Mouse (Mus musculus) CH12.LX (cell line): ENCODE measurements around the gene Ak9.

Experiments
- BHLHE40 ChIP-seq: IDR thresholded peaks from 2 replicates; pipeline ENCODE4 v1.6.1; 2011; ENCODE audit warnings: mild to moderate bottlenecking, low read depth, low read length, improper control_type of control experiment
- CTCF ChIP-seq, 2 experiments: IDR thresholded peaks in 1 of 2; conservative IDR thresholded peaks in 1 of 2; 2 replicates each; pipeline ENCODE4 v1.5.1; 2011 to 2012; ENCODE audit warnings: low read depth in 2 of 2, low read length in 2 of 2, improper control_type of control experiment in 1 of 2, inconsistent platforms in 1 of 2, mild to moderate bottlenecking in 1 of 2, moderate library complexity in 1 of 2
- E2F4 ChIP-seq: IDR thresholded peaks from 2 replicates; pipeline ENCODE4 v1.6.1; 2011; ENCODE audit warnings: low read depth, low read length, improper control_type of control experiment; ENCODE audit not compliant: insufficient replicate concordance
- EP300 ChIP-seq: IDR thresholded peaks from 2 replicates; pipeline ENCODE4 v1.6.1; 2011; ENCODE audit warnings: low read length, improper control_type of control experiment
- GABPA ChIP-seq: IDR thresholded peaks from 2 replicates; pipeline ENCODE4 v1.6.1; 2012; ENCODE audit warnings: low read depth, low read length, improper control_type of control experiment, inconsistent platforms; ENCODE audit not compliant: insufficient replicate concordance
- IRF4 ChIP-seq: IDR thresholded peaks from 2 replicates; pipeline ENCODE4 v1.6.1; 2014; ENCODE audit warnings: low read depth, mild to moderate bottlenecking, inconsistent platforms, low read length, improper control_type of control experiment
- KAT2A ChIP-seq: IDR thresholded peaks from 2 replicates; pipeline ENCODE4 v1.6.1; 2012; ENCODE audit warnings: low read length, improper control_type of control experiment, inconsistent platforms; ENCODE audit not compliant: insufficient replicate concordance
- NRF1 ChIP-seq: IDR thresholded peaks from 2 replicates; pipeline ENCODE4 v1.6.1; 2014; ENCODE audit warnings: low read depth, mild to moderate bottlenecking, inconsistent platforms, low read length, improper control_type of control experiment, moderate library complexity
- POLR2A ChIP-seq: IDR thresholded peaks from 2 replicates; pipeline ENCODE4 v1.6.1; 2011; ENCODE audit warnings: low read depth, mild to moderate bottlenecking, improper control_type of control experiment, low read length
- SMC3 ChIP-seq: IDR thresholded peaks from 2 replicates; pipeline ENCODE4 v1.6.1; 2011; ENCODE audit warnings: low read depth, low read length, improper control_type of control experiment
- USF2 ChIP-seq: conservative IDR thresholded peaks from 2 replicates; pipeline ENCODE4 v1.6.1; 2011; ENCODE audit warnings: low read depth, low read length, improper control_type of control experiment

GRCm38 (mm10) chr10:41365086-41365485, 61.3 kb downstream of the Ak9 start:
- TF ChIP-seq E2F4 = no peak
- TF ChIP-seq CTCF (conservative IDR thresholded peaks at IDR 0.05 in 1 of 2, IDR thresholded peaks at IDR 0.05 in 1 of 2; ENCODE audit: low read depth in 2 of 2, low read length in 2 of 2) = no peak
- TF ChIP-seq BHLHE40 = no peak
- no peak for TF ChIP-seq GABPA
- no peak for TF ChIP-seq KAT2A
- TF ChIP-seq EP300 = no peak
- no peak for TF ChIP-seq POLR2A
- no peak for TF ChIP-seq IRF4
- no peak for TF ChIP-seq USF2
- no peak for TF ChIP-seq NRF1
- TF ChIP-seq SMC3 = no peak
